Mouse (Mus musculus) neural tube, embryonic 15.5 days (tissue): ENCODE results near the gene Marc2. TPM values are rescaled to one million over a fixed set of nuclear protein-coding genes. Genes with fewer than 3 reads are reported as not detected.

ENCODE experiments used
- ATAC-seq: fragments of 200-750 bp; cut with Nextera tagmentation; 2 replicates; pipeline ENCODE4 v1.8.0; 2017; ENCODE audit warnings: mild to moderate bottlenecking, moderate TSS enrichment, moderate library complexity; ENCODE audit not compliant: low FRiP score
- H3K27ac ChIP-seq: fragments of 300-500 bp; sonication (generic); replicated peaks from 2 replicates; pipeline ENCODE4 v1.5.1; 2015; ENCODE audit warnings: mild to moderate bottlenecking, inconsistent platforms
- H3K27me3 ChIP-seq: fragments of 300-500 bp; sonication (generic); replicated peaks from 2 replicates; pipeline ENCODE4 v1.6.1; 2015; ENCODE audit warnings: inconsistent platforms
- H3K36me3 ChIP-seq: fragments of 300-500 bp; sonication (generic); 2 replicates; pipeline ENCODE4 v1.6.1; 2015; ENCODE audit warnings: inconsistent platforms
- H3K4me1 ChIP-seq: fragments of 300-500 bp; sonication (generic); 2 replicates; pipeline ENCODE4 v1.6.1; 2015; ENCODE audit warnings: inconsistent platforms
- H3K4me2 ChIP-seq: fragments of 300-500 bp; sonication (generic); 2 replicates; pipeline ENCODE4 v1.6.1; 2015; ENCODE audit warnings: inconsistent platforms, mild to moderate bottlenecking, moderate library complexity
- H3K4me3 ChIP-seq: fragments of 300-500 bp; sonication (generic); replicated peaks from 2 replicates; pipeline ENCODE4 v1.5.1; 2015; ENCODE audit warnings: mild to moderate bottlenecking, inconsistent platforms
- H3K9ac ChIP-seq: fragments of 300-500 bp; sonication (generic); replicated peaks from 2 replicates; pipeline ENCODE4 v1.6.1; 2015; ENCODE audit warnings: mild to moderate bottlenecking, inconsistent platforms
- H3K9me3 ChIP-seq: fragments of 300-500 bp; sonication (generic); replicated peaks from 2 replicates; pipeline ENCODE4 v1.6.1; 2016; ENCODE audit warnings: inconsistent platforms
- WGBS: fragments of 180-500 bp; shearing (Covaris S2); methylation state at CpG from one replicate; pipeline ENCODE4 v1.1.7; 2015; ENCODE audit warnings: mixed read lengths; 5-methylcytosine and 5-hydroxymethylcytosine counted together
- polyA plus RNA-seq: library from polyadenylated mRNA; unstranded; fragments of >200 nt; fragmentation: Nextera tagmentation; extraction: Ambion mirVana; gene quantifications from 2 replicates; pipeline ENCODE4 v1.2.1, GENCODE M21; 2015

Gene Marc2
- polyA plus RNA-seq, 1 experiment from 2014 or later: 113 TPM

GRCm38 (mm10) chr1:184851741-184852618 lies 5.7 kb upstream of the Marc2 start:
- ATAC-seq: peak; percentile 93
- Histone ChIP-seq H3K27me3 (peaks cover 22% of the 10 kb centered on the region), H3K4me3 (peak overlapping the region; percentile 25), H3K4me2 (peak overlapping the region; percentile 58), H3K9me3 (no peaks in the 10 kb centered on the region), H3K36me3 (no peaks in the 10 kb centered on the region), H3K27ac (peak overlapping the region; percentile 63; the same call in 1 of the 2 replicates), H3K9ac (peak overlapping the region; percentile 32; the same call in 1 of the 2 replicates), H3K4me1 (peaks cover 16% of the 10 kb centered on the region)
- WGBS: 18% methylated on average over 31 of the region's 31 CpGs

GRCm38 (mm10) chr1:184851166-184851565 lies 4.9 kb upstream of the Marc2 start:
- Histone ChIP-seq H3K4me1 (peaks cover 21% of the 10 kb centered on the region), H3K4me2 (peak overlapping the region; percentile 58; the same call in 1 of the 2 replicates), H3K27ac (no peak overlapping the region), H3K4me3 (no peak overlapping the region), H3K36me3 (no peaks in the 10 kb centered on the region), H3K9ac (no peak overlapping the region), H3K27me3 (peaks cover 25% of the 10 kb centered on the region), H3K9me3 (no peaks in the 10 kb centered on the region)
- WGBS: 53% methylated on average over 7 of the region's 7 CpGs
- no peak for ATAC-seq

GRCm38 (mm10) chr1:184846973-184847372 lies 722 bp upstream of the Marc2 start:
- peak overlapping the region; percentile 86 for H3K4me2 ChIP-seq
- H3K36me3 ChIP-seq: no peaks in the 10 kb centered on the region
- H3K9me3 ChIP-seq: no peaks in the 10 kb centered on the region
- peaks cover 21% of the 10 kb centered on the region for H3K27me3 ChIP-seq
- no peak overlapping the region for H3K27ac ChIP-seq
- 60% methylated on average over 3 of the region's 3 CpGs for WGBS
- no peak overlapping the region for H3K9ac ChIP-seq
- H3K4me1 ChIP-seq: peaks cover 29% of the 10 kb centered on the region
- no peak for ATAC-seq
- no peak overlapping the region for H3K4me3 ChIP-seq

- ATAC-seq: peak; percentile 96
- Histone ChIP-seq H3K27me3 (peaks cover 20% of the 10 kb centered on the region), H3K4me3 (peak overlapping the region; percentile 86), H3K27ac (peak overlapping the region; percentile 78), H3K36me3 (peaks cover 3% of the 10 kb centered on the region; the same call in 1 of the 2 replicates), H3K9me3 (no peaks in the 10 kb centered on the region), H3K9ac (peak overlapping the region; percentile 78), H3K4me2 (peak overlapping the region; percentile 86), H3K4me1 (peaks cover 24% of the 10 kb centered on the region)
- under 1% methylated on average over 67 of the region's 67 CpGs for WGBS
Measured at GRCm38 (mm10) chr1:184845111-184846071, 860 bp downstream of the Marc2 start.

- WGBS: 18% methylated on average over 15 of the region's 15 CpGs
- Histone ChIP-seq H3K36me3 (peaks cover 6% of the 10 kb centered on the region; the same call in 1 of the 2 replicates), H3K4me2 (peak overlapping the region; percentile 86), H3K4me1 (peaks cover 24% of the 10 kb centered on the region), H3K4me3 (peak overlapping the region; percentile 86), H3K27ac (peak overlapping the region; percentile 78; the same call in 1 of the 2 replicates), H3K9ac (peak overlapping the region; percentile 78), H3K9me3 (no peaks in the 10 kb centered on the region), H3K27me3 (peaks cover 13% of the 10 kb centered on the region)
- no peak for ATAC-seq
Measured at GRCm38 (mm10) chr1:184844326-184845066, 1.8 kb downstream of the Marc2 start.

- WGBS: 94% methylated on average over 4 of the region's 4 CpGs
- Histone ChIP-seq H3K9me3 (no peaks in the 10 kb centered on the region), H3K4me2 (no peak overlapping the region), H3K4me3 (no peak overlapping the region), H3K27ac (no peak overlapping the region), H3K4me1 (no peaks in the 10 kb centered on the region; the same call in 1 of the 2 replicates), H3K27me3 (no peaks in the 10 kb centered on the region), H3K9ac (no peak overlapping the region), H3K36me3 (peaks cover 22% of the 10 kb centered on the region)
- no peak for ATAC-seq
Measured at GRCm38 (mm10) chr1:184837649-184838048, 8.6 kb downstream of the Marc2 start.

GRCm38 (mm10) chr1:184836350-184836749 lies 9.9 kb downstream of the Marc2 start:
- peaks cover 33% of the 10 kb centered on the region for H3K36me3 ChIP-seq
- no peak overlapping the region for H3K9ac ChIP-seq
- H3K4me3 ChIP-seq: no peak overlapping the region
- H3K4me2 ChIP-seq: no peak overlapping the region
- H3K27me3 ChIP-seq: no peaks in the 10 kb centered on the region
- H3K4me1 ChIP-seq: no peaks in the 10 kb centered on the region
- 79% methylated on average over 5 of the region's 5 CpGs for WGBS
- no peak for ATAC-seq
- H3K27ac ChIP-seq: no peak overlapping the region
- no peaks in the 10 kb centered on the region for H3K9me3 ChIP-seq

- Histone ChIP-seq H3K36me3 (peaks cover 39% of the 10 kb centered on the region), H3K27me3 (no peaks in the 10 kb centered on the region), H3K9me3 (no peaks in the 10 kb centered on the region), H3K27ac (no peak overlapping the region), H3K4me3 (no peak overlapping the region), H3K9ac (no peak overlapping the region), H3K4me2 (no peak overlapping the region), H3K4me1 (no peaks in the 10 kb centered on the region)
- ATAC-seq: no peak
- WGBS: 94% methylated on average over 7 of the region's 7 CpGs
Measured at GRCm38 (mm10) chr1:184833499-184833898, 12.8 kb downstream of the Marc2 start.

- H3K27ac ChIP-seq: no peak overlapping the region
- H3K4me1 ChIP-seq: 0 out of 2 replicates have a peak, but pooled peaks cover 3% of the 10 kb centered on the region
- no peaks in the 10 kb centered on the region for H3K9me3 ChIP-seq
- H3K27me3 ChIP-seq: no peaks in the 10 kb centered on the region
- no peak for ATAC-seq
- no peak overlapping the region for H3K4me3 ChIP-seq
- no peak overlapping the region for H3K4me2 ChIP-seq
- H3K9ac ChIP-seq: no peak overlapping the region
- 83% methylated on average over 10 of the region's 10 CpGs for WGBS
- H3K36me3 ChIP-seq: peaks cover 39% of the 10 kb centered on the region
Measured at GRCm38 (mm10) chr1:184832211-184832610, 14.0 kb downstream of the Marc2 start.

- Histone ChIP-seq H3K4me3 (no peak overlapping the region), H3K27ac (no peak overlapping the region), H3K36me3 (peaks cover 33% of the 10 kb centered on the region), H3K4me1 (peaks cover 13% of the 10 kb centered on the region), H3K9ac (no peak overlapping the region), H3K27me3 (no peaks in the 10 kb centered on the region), H3K4me2 (no peak overlapping the region), H3K9me3 (no peaks in the 10 kb centered on the region)
- 90% methylated on average over 8 of the region's 8 CpGs for WGBS
- ATAC-seq: no peak
Measured at GRCm38 (mm10) chr1:184829897-184830296, 16.4 kb downstream of the Marc2 start.
